Mouse (Mus musculus) stomach, postnatal 0 days (tissue): ENCODE data around the gene Il27ra. TPM values are rescaled to one million over a fixed set of nuclear protein-coding genes. Genes with fewer than 3 reads are reported as not detected.

Source experiments
- ATAC-seq: fragments of 200-750 bp; cut with Nextera tagmentation; 2 replicates; pipeline ENCODE4 v1.8.0; 2017; ENCODE audit not compliant: low FRiP score, low TSS enrichment
- DNase-seq: peaks from one replicate; pipeline ENCODE4 v3.0.0-alpha.2; 2016; ENCODE audit warnings: low spot score
- H3K27ac ChIP-seq: fragments of 300-500 bp; sonication (generic); replicated peaks from 2 replicates; pipeline ENCODE4 v1.5.1; 2014; ENCODE audit warnings: mild to moderate bottlenecking, control low read depth
- H3K27me3 ChIP-seq: fragments of 300-500 bp; sonication (generic); 2 replicates; pipeline ENCODE4 v1.6.1; 2014; ENCODE audit warnings: low read length; ENCODE audit not compliant: control insufficient read depth, insufficient read depth
- H3K36me3 ChIP-seq: fragments of 300-500 bp; sonication (generic); 2 replicates; pipeline ENCODE4 v1.6.1; 2014; ENCODE audit warnings: low read length, mixed read lengths; ENCODE audit not compliant: control insufficient read depth, insufficient read depth
- H3K4me1 ChIP-seq: fragments of 300-500 bp; sonication (generic); replicated peaks from 2 replicates; pipeline ENCODE4 v1.6.1; 2014; ENCODE audit warnings: antibody characterized with exemption; ENCODE audit not compliant: control insufficient read depth, insufficient read depth
- H3K4me2 ChIP-seq: fragments of 300-500 bp; sonication (generic); replicated peaks from 2 replicates; pipeline ENCODE4 v1.6.1; 2014; ENCODE audit warnings: low read depth, mild to moderate bottlenecking, control low read depth, moderate library complexity
- H3K4me3 ChIP-seq: fragments of 300-500 bp; sonication (generic); 2 replicates; pipeline ENCODE4 v1.5.1; 2014; ENCODE audit warnings: low read depth, low read length, control low read depth
- H3K9ac ChIP-seq: fragments of 300-500 bp; sonication (generic); 2 replicates; pipeline ENCODE4 v1.6.1; 2014; ENCODE audit warnings: mild to moderate bottlenecking, low read length, control low read depth, mixed read lengths
- H3K9me3 ChIP-seq: fragments of 300-500 bp; sonication (generic); 2 replicates; pipeline ENCODE4 v1.6.1; 2016; ENCODE audit warnings: low read length; ENCODE audit not compliant: control insufficient read depth
- CTCF ChIP-seq: IDR thresholded peaks from 2 replicates; pipeline ENCODE4 v1.5.1; 2016; ENCODE audit warnings: antibody characterized with exemption, low read depth, mild to moderate bottlenecking, moderate library complexity
- EP300 ChIP-seq: optimal IDR thresholded peaks from 2 replicates; pipeline ENCODE3; 2016; ENCODE audit warnings: antibody characterized with exemption
- WGBS: fragments of 180-500 bp; shearing (Covaris S2); extraction: QIAGEN DNeasy Blood & Tissue Kit; methylation state at CpG from one replicate; pipeline ENCODE4 v1.1.7; 2014; 5-methylcytosine and 5-hydroxymethylcytosine counted together
- polyA plus RNA-seq: library from polyadenylated mRNA; unstranded; fragments of >200 nt; fragmentation: Nextera tagmentation; extraction: Ambion mirVana; gene quantifications from 2 replicates; pipeline ENCODE4 v1.2.1, GENCODE M21; 2015

Gene Il27ra
- polyA plus RNA-seq, 1 experiment from 2014 or later, result 0.40 TPM

DNA sequence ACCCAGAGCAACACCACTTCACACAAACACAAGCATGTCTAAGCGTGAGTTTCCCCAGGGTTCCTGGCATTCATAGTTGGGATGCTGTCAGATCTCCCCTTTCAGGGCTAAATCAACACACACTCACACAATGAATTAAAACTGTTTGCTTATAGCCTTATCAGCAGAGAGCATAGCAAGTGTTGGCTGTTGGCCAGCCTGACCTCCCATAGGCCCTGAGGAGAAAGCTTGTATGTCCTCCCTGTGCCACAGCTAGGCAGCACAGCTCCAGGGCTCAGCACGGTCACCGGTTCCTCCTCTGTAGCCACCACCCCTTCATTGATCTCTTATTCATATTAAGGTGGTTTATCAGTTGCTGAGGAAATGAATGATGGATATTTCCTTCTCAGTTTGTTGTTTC, 10.4 kb upstream of the Il27ra start:
- no peak for TF ChIP-seq CTCF
- no peak for TF ChIP-seq EP300
- no peak overlapping the region for H3K4me3 ChIP-seq
- H3K9ac ChIP-seq, result no peak overlapping the region
- H3K4me1 ChIP-seq, result no peaks in the 10 kb centered on the region
- DNase-seq (peak; percentile 86), ATAC-seq (peak; percentile 90)
- H3K9me3 ChIP-seq, result no peaks in the 10 kb centered on the region
- H3K36me3 ChIP-seq, result no peaks in the 10 kb centered on the region
- 47% methylated on average over 3 of the region's 3 CpGs for WGBS
- H3K27me3 ChIP-seq, result no peaks in the 10 kb centered on the region
- H3K4me2 ChIP-seq, result no peak overlapping the region
- no peak overlapping the region for H3K27ac ChIP-seq

DNA sequence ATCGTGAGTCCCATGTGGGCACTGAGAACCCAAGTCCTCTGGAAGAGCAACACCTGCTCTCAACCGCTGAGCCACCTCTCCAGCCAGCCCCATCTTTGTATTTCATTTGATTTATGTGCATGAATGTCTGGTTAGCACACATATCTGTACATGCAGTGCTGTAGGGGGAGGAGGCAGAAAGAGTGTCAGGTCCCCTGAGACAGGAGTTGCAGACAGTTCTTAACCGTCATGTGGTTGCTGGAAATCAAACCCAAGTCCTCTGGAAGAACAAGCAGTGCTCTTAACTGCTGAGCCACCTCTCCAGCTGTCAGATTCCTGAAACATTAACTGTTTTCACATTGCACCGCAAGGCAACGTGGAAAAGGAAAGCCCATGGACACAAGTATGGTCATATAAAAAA, 5.8 kb upstream of the Il27ra start:
- no peak overlapping the region for H3K9ac ChIP-seq
- no peak overlapping the region for H3K4me2 ChIP-seq
- H3K27ac ChIP-seq, result no peak overlapping the region
- WGBS, result 61% methylated on average over 5 of the region's 5 CpGs
- no peaks in the 10 kb centered on the region for H3K9me3 ChIP-seq
- DNase-seq (no peak), ATAC-seq (no peak)
- no peak for TF ChIP-seq CTCF
- TF ChIP-seq EP300, result no peak
- no peaks in the 10 kb centered on the region for H3K36me3 ChIP-seq
- H3K4me1 ChIP-seq, result no peaks in the 10 kb centered on the region
- peaks cover 4% of the 10 kb centered on the region; the same call in 1 of the 2 replicates for H3K27me3 ChIP-seq
- no peak overlapping the region for H3K4me3 ChIP-seq

DNA sequence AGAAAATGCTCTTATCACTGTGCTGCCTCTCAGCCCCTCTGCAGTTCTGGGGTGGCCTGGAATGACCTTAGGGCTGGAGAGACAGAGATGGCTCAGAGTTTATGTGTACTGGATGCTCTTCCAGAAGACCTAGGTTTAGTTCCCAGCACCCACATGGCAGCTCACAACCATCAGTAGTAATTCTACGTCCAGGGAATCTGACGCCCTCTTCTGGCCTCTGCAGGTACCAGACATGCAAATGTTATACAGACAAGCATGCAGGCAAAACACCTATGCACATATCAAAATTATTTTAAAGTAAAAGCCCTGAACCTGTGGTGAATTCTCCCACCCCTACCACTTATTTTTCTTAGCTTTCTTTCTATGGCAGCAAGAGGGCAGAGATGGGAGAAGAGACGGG, 4.1 kb upstream of the Il27ra start:
- ATAC-seq (no peak), DNase-seq (no peak)
- TF ChIP-seq CTCF (no peak), EP300 (no peak)
- Histone ChIP-seq H3K4me3 (no peak overlapping the region), H3K27me3 (peaks cover 4% of the 10 kb centered on the region; the same call in 1 of the 2 replicates), H3K9me3 (no peaks in the 10 kb centered on the region), H3K4me1 (no peaks in the 10 kb centered on the region), H3K27ac (no peak overlapping the region), H3K36me3 (no peaks in the 10 kb centered on the region), H3K4me2 (no peak overlapping the region), H3K9ac (no peak overlapping the region)
- 79% methylated on average over 3 of the region's 3 CpGs for WGBS

DNA sequence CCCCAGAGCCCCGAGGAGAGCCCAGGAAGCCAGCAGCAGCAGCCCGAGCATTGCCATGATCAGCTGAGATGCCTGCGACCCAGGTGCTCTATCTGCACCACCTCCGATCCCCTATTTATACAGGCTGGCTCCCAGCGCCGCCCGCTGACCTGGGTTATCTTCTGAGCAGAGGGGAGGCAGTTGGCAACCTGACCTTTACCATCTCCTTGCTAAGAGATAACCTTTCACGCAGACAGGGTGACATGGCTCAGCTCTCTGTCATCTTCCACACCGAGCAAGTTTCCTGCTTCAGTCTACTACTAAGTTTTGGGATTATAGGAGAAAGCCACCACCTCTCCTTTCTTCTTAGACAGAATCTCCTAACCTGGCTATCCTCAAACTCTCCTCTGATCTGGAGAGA, 2.5 kb upstream of the Il27ra start, which contains the start of gene Rln3:
Gene Rln3 (minus strand): TSS at position 101 of the 400 bp plus-strand sequence.
- Histone ChIP-seq H3K9me3 (no peaks in the 10 kb centered on the region), H3K36me3 (no peaks in the 10 kb centered on the region), H3K9ac (no peak within 1 kb of the TSS), H3K4me2 (no peak within 1 kb of the TSS), H3K4me3 (no peak within 1 kb of the TSS), H3K27ac (no peak within 1 kb of the TSS), H3K27me3 (peaks cover 4% of the 10 kb centered on the region; the same call in 1 of the 2 replicates), H3K4me1 (no peaks in the 10 kb centered on the region)
- ATAC-seq (no peak), DNase-seq (no peak)
- TF ChIP-seq CTCF (no peak), EP300 (no peak)
- WGBS, result 14% methylated on average over 9 of the region's 9 CpGs

DNA sequence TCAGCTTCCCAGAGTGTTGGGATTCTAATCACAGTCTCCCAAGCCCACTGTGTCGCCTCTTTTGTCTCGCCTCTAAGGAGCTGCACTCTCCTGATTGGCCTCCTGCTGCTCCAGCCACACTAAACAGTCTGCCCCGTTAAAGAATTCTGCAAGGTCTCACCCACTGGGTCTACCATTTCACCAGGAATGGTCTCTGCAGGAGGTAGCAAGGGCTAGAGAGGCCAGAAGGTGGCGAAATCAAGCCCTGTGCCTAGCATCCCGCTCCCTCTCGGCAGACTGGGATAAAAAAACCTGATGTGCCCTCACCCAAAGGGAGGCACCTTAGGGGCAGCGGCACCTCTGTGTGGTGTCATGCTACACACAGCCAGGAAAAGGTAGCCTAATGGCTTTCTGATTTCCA, 1.7 kb upstream of the Il27ra start:
- 17% methylated on average over 7 of the region's 7 CpGs for WGBS

DNA sequence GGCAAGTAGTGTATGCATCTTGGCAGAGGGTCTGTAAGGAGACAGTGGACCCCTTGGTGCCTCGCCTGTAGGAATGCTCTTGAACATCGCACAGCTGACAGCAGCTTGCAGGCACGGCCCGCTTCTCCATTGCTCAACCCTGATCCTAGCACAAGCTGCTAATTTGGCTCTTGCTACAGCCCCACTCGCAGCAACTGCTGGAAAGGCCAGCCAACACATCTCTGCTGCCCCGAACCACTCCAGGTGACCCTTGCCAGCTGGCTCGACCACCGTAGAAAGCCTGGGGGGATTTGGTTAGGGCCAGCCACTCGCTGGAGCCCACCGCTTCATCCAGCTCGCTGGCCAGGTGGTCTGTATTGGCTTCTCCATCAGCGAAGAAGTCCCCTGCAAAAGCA, 556 bp upstream of the Il27ra start:
- TF ChIP-seq EP300 (no peak), CTCF (no peak)
- ATAC-seq (no peak), DNase-seq (no peak)
- Histone ChIP-seq H3K36me3 (no peaks in the 10 kb centered on the region), H3K4me1 (no peaks in the 10 kb centered on the region), H3K27ac (no peak overlapping the region), H3K9ac (no peak overlapping the region), H3K4me3 (no peak overlapping the region), H3K4me2 (peak overlapping the region; percentile 61), H3K27me3 (peaks cover 4% of the 10 kb centered on the region; the same call in 1 of the 2 replicates), H3K9me3 (no peaks in the 10 kb centered on the region)
- WGBS, result 33% methylated on average over 12 of the region's 12 CpGs

More for the DNA sequence above, 1.7 kb upstream of the Il27ra start:
- DNase-seq (no peak), ATAC-seq (no peak)
- Histone ChIP-seq H3K9me3 (no peaks in the 10 kb centered on the region), H3K9ac (no peak overlapping the region), H3K4me1 (no peaks in the 10 kb centered on the region), H3K36me3 (no peaks in the 10 kb centered on the region), H3K27ac (no peak overlapping the region), H3K4me3 (no peak overlapping the region), H3K4me2 (no peak overlapping the region), H3K27me3 (peaks cover 4% of the 10 kb centered on the region; the same call in 1 of the 2 replicates)
- TF ChIP-seq CTCF (peak; percentile 35), EP300 (no peak)
